Mouse (Mus musculus): ENCODE results near the gene Dnaja4. TPM values are rescaled to one million over a fixed set of nuclear protein-coding genes. Genes with fewer than 3 reads are reported as not detected.
"Not testable (repeated sequence)": the region's sequence is repeated elsewhere in the genome, so short reads cannot be mapped to it uniquely, and the experiment has no call there.

Gene Dnaja4
- polyA plus RNA-seq, 1 experiment from 2014 or later, result 6.8 TPM

- peak; percentile 79 for DNase-seq
- H3K27me3 ChIP-seq (ENCODE audit: insufficient read depth, low read length), result 0 out of 2 replicates have a peak, but pooled peaks cover 7% of the 10 kb centered on the region
- H3K9ac ChIP-seq (replicated peaks), result no peak overlapping the region
- no peaks in the 10 kb centered on the region for H3K4me1 ChIP-seq (ENCODE audit: insufficient read depth)
- no peaks in the 10 kb centered on the region for H3K9me3 ChIP-seq (ENCODE audit: low read length)
- 2% methylated on average over 14 of the region's 14 CpGs for WGBS (ENCODE audit: insufficient replicate concordance)
- peak; percentile 76 for ATAC-seq
- H3K27ac ChIP-seq (ENCODE audit: low read depth), result no peak overlapping the region
- peak overlapping the region; percentile 61 for H3K4me2 ChIP-seq (ENCODE audit: low read depth, low read length)
- peak overlapping the region; percentile 11; the same call in 1 of the 2 replicates for H3K4me3 ChIP-seq (ENCODE audit: low read depth, low read length)
- H3K36me3 ChIP-seq (replicated peaks; ENCODE audit: insufficient read depth, low read length), result no peaks in the 10 kb centered on the region
- TF ChIP-seq EP300 (IDR thresholded peaks at IDR 0.05; ENCODE audit: low read depth), result no peak
- TF ChIP-seq CTCF (IDR thresholded peaks at IDR 0.05; ENCODE audit: low read depth), result peak; percentile 87
Observed at GRCm38 (mm10) chr9:54676531-54676986, 22.1 kb upstream of the Dnaja4 start.

DNA sequence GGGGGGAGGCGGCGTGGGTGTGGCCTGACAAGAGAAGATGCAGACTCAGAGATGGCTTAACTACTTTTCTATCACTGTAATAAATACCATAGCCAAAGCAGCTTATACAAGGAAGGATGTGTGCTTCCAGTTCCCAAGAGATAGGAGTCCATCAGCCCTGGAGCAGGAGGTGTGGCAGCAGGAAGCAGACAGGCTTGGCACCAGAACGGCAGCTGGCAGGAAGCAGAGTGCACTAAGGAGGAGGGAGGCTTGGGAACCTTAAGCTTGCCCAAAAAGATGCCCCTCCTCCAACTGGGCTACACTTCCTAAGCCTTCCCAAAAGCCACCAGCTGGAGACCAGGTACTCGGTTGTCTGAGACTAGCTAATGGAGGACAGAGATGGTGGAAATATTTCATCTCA is 15.8 kb upstream of the Dnaja4 start:
- Histone ChIP-seq H3K27ac (ENCODE audit: low read depth) (no peak overlapping the region), H3K36me3 (replicated peaks; ENCODE audit: insufficient read depth, low read length) (no peaks in the 10 kb centered on the region), H3K9ac (replicated peaks) (no peak overlapping the region), H3K27me3 (ENCODE audit: insufficient read depth, low read length) (0 out of 2 replicates have a peak, but pooled peaks cover under 1% of the 10 kb centered on the region), H3K4me3 (ENCODE audit: low read depth, low read length) (no peak overlapping the region), H3K9me3 (ENCODE audit: low read length) (no peaks in the 10 kb centered on the region), H3K4me2 (ENCODE audit: low read depth, low read length) (no peak overlapping the region), H3K4me1 (ENCODE audit: insufficient read depth) (no peaks in the 10 kb centered on the region)
- TF ChIP-seq EP300 (IDR thresholded peaks at IDR 0.05; ENCODE audit: low read depth), result no peak
- no peak for TF ChIP-seq CTCF (IDR thresholded peaks at IDR 0.05; ENCODE audit: low read depth)
- ATAC-seq (no peak), DNase-seq (no peak)
- 39% methylated on average over 2 of the region's 4 CpGs for WGBS (ENCODE audit: insufficient replicate concordance)

DNA sequence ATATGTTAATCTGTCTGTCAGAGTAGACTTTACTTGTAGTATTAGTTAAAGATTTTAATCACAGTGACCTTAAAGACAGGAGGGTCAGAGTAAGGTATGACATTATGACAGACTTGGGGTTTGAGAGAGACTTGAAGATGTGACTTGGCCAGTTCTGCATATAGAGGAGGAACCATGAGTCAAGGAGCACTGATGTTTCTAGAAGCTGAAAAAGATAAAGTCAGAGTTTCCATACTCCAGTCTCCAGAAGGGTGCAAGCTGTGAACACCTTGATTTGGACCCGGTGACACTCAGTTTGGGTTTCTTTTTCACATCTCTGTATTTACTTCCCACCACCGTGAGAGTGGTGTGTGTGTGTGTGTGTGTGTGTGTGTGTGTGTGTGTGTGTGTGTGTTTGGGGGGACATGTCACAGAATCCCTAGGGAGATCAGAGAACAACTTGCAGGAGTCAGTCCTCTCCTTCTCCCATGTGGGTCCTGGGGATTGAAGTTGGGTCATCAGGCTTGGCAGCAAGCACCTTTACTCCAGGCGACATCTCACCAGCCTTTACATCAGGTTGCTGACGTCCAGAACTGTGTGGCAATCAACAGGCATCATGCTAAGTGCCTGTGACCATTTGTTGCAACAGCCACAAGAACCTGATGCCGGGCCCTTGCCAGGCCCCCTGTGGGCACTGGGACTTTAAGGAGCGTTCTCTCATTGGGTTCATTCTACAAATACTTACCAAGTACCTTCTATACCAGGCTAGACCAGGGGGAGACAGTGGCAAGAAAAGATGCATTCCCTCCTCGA is 14.7 kb upstream of the Dnaja4 start:
- WGBS (ENCODE audit: insufficient replicate concordance), result 66% methylated on average over 7 of the region's 7 CpGs

DNA sequence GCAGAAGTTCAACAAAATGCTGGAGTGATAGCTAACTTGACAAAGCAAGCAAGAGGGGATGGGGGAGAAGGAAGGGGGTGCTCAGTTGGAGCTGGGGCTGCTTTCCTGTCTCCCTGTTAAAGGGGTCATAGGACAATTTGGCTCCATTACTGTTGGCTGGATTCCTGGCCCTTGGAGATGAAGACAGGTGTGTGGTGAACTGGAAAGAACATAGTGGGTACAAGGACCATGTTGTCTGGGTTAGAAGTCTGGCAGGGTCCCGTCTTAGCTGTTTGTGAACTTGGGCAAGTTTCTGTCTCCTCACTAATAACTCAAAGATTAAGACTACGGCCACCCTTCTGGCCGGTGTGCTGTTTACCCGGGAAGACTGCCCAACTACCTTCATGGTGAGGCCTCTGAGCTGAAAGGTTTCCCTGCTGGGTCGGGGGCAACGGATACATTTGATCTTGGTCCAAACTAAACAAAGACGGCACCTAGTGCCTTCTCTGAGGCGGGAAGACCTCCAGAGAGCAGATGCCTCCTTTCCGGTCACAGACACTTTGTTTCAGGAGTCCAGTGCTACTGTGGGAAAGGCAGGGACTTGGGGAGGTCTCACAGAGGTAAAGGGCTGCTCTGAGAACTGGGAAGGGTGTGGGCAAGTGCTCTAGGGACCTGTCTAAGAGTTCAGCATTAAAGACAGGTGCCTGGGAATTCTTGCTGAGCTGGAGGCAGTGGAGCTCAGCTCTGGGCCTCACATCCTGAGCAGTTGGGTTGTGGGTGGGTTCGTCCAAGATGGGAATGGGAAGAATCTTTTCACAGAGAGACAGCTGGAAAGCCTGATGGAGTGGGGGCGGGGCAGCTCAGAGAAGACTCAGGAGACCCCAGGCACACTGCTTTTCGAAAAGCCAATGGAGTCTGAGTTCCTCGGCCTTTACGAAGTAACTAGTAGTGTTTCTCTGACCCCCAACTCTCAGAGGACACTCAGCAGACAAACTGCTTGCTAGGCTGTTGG is 11.1 kb upstream of the Dnaja4 start:
- no peak for TF ChIP-seq EP300 (IDR thresholded peaks at IDR 0.05; ENCODE audit: low read depth)
- TF ChIP-seq CTCF (IDR thresholded peaks at IDR 0.05; ENCODE audit: low read depth), result no peak
- WGBS (ENCODE audit: insufficient replicate concordance), result 67% methylated on average over 14 of the region's 14 CpGs
- H3K27me3 ChIP-seq (ENCODE audit: insufficient read depth, low read length), result 0 out of 2 replicates have a peak, but pooled peaks cover 4% of the 10 kb centered on the region
- H3K36me3 ChIP-seq (replicated peaks; ENCODE audit: insufficient read depth, low read length), result no peaks in the 10 kb centered on the region
- H3K9ac ChIP-seq (replicated peaks), result no peak overlapping the region
- no peak overlapping the region for H3K4me2 ChIP-seq (ENCODE audit: low read depth, low read length)
- H3K4me3 ChIP-seq (ENCODE audit: low read depth, low read length), result no peak overlapping the region
- H3K9me3 ChIP-seq (ENCODE audit: low read length), result no peaks in the 10 kb centered on the region
- no peak overlapping the region for H3K27ac ChIP-seq (ENCODE audit: low read depth)
- 0 out of 2 replicates have a peak, but pooled peaks cover 4% of the 10 kb centered on the region for H3K4me1 ChIP-seq (ENCODE audit: insufficient read depth)
- ATAC-seq (no peak), DNase-seq (no peak)

More for the DNA sequence above, 14.7 kb upstream of the Dnaja4 start:
- no peaks in the 10 kb centered on the region for H3K36me3 ChIP-seq (replicated peaks; ENCODE audit: insufficient read depth, low read length)
- ATAC-seq (no peak), DNase-seq (no peak)
- H3K9ac ChIP-seq (replicated peaks), result no peak overlapping the region
- H3K4me2 ChIP-seq (ENCODE audit: low read depth, low read length), result no peak overlapping the region
- 0 out of 2 replicates have a peak, but pooled peaks cover 4% of the 10 kb centered on the region for H3K27me3 ChIP-seq (ENCODE audit: insufficient read depth, low read length)
- TF ChIP-seq CTCF (IDR thresholded peaks at IDR 0.05; ENCODE audit: low read depth) (no peak), EP300 (IDR thresholded peaks at IDR 0.05; ENCODE audit: low read depth) (no peak)
- no peaks in the 10 kb centered on the region for H3K4me1 ChIP-seq (ENCODE audit: insufficient read depth)
- H3K9me3 ChIP-seq (ENCODE audit: low read length), result no peaks in the 10 kb centered on the region
- no peak overlapping the region for H3K4me3 ChIP-seq (ENCODE audit: low read depth, low read length)
- H3K27ac ChIP-seq (ENCODE audit: low read depth), result no peak overlapping the region

DNA sequence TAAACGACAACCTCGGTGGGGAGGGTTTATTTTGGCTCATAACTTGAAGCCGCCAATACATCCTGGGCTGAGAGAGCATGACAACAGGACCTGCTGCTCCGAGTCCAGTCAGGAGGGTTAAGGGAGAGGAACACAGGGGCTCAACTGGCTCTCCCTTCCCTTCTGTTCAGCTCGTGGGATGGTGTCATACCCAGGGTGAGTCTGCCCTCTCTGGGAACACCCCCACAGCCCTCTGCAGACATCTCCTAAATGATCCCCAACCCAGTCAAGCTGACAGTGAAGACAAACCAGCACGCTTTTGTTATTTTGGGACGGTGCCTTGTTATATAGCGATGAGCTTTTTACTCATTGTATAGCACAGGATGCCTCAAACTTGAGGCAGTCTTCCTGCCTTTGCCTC is 9.2 kb upstream of the Dnaja4 start:
- no peaks in the 10 kb centered on the region for H3K36me3 ChIP-seq (replicated peaks; ENCODE audit: insufficient read depth, low read length)
- 0 out of 2 replicates have a peak, but pooled peaks cover 4% of the 10 kb centered on the region for H3K27me3 ChIP-seq (ENCODE audit: insufficient read depth, low read length)
- H3K4me2 ChIP-seq (ENCODE audit: low read depth, low read length), result no peak overlapping the region
- no peak overlapping the region for H3K9ac ChIP-seq (replicated peaks)
- TF ChIP-seq CTCF (IDR thresholded peaks at IDR 0.05; ENCODE audit: low read depth) (no peak), EP300 (IDR thresholded peaks at IDR 0.05; ENCODE audit: low read depth) (no peak)
- 0 out of 2 replicates have a peak, but pooled peaks cover 4% of the 10 kb centered on the region for H3K4me1 ChIP-seq (ENCODE audit: insufficient read depth)
- no peak overlapping the region for H3K27ac ChIP-seq (ENCODE audit: low read depth)
- DNase-seq, result no peak
- no peaks in the 10 kb centered on the region for H3K9me3 ChIP-seq (ENCODE audit: low read length)
- no peak overlapping the region for H3K4me3 ChIP-seq (ENCODE audit: low read depth, low read length)
- ATAC-seq, result no peak
- 79% methylated on average over 7 of the region's 8 CpGs for WGBS (ENCODE audit: insufficient replicate concordance)

DNA sequence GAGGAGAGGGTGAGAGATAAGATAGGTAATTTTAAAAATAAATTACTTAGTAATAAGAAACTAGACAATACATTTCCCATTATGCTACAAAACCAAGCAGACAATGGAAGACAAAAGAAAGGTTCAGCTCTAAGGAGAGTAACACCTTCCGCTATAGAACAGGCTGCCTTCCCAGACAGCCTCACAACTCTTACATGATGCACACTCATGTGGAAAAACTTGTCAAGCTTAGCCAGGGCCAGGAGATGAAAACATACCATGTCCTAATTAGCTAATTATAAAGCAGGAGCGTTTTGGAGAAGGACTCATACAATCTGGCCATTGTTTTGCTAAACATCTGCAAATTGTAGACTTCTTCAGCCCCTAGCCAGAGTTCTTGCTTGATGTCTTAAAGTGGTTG is 8.0 kb upstream of the Dnaja4 start:
- not testable (repeated sequence) for H3K9me3 ChIP-seq (ENCODE audit: low read length); H3K4me2 ChIP-seq (ENCODE audit: low read depth, low read length); H3K27me3 ChIP-seq (ENCODE audit: insufficient read depth, low read length); H3K4me1 ChIP-seq (ENCODE audit: insufficient read depth); H3K4me3 ChIP-seq (ENCODE audit: low read depth, low read length); DNase-seq; H3K27ac ChIP-seq (ENCODE audit: low read depth); H3K36me3 ChIP-seq (replicated peaks; ENCODE audit: insufficient read depth, low read length); ATAC-seq; H3K9ac ChIP-seq (replicated peaks)
- 73% methylated on average over 2 of the region's 2 CpGs for WGBS (ENCODE audit: insufficient replicate concordance)

Data from liver, postnatal 0 days (tissue).